In the genomic region with DNA sequence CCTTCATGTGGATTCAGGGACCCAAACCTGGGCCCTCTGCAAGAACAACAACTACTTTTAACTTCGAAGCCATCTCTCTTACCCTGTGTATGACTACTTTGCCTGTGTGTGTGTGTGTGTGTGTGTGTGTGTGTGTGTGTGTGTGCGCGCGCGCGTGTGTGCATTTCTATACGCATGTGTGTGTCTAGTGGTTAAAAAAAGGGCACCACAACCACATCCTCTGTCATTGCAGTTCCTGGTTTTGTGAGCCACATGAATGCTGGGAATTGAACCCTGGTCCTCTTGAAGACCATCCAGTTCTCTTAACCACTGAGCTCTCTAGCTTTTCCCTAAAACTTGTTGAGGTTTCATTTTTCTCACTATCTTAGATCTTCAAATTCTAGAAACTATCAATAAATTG, we compare ENCODE assay signal across 14 mouse cellular contexts. TPM values are rescaled to one million over a fixed set of nuclear protein-coding genes. Genes with fewer than 3 reads are reported as not detected.
"Had no signal": no experiment of that assay in that cellular context is flagged by ENCODE, and none has a peak within 500 bp of the region (broad histone marks: within the 10 kb centered on the region; RNA-seq: fewer than 3 reads in every experiment).

No protein-coding gene starts in this region.

- DNase-seq: kidney, postnatal 10 days; kidney, postnatal 36 days; liver; lung, adult 18-20 months; lung, postnatal 10 days; lung, postnatal 36 days; right cerebral cortex, adult 18-20 months; right cerebral cortex, postnatal 14 days; right cerebral cortex, postnatal 4 days; thymus, adult 2 months; thymus, postnatal 14 days; thymus, postnatal 4 days had no signal

RNA-seq across cellular contexts. Expression of a gene that starts 47.0 kb away (rescaled TPM):
- total RNA-seq: left cerebral cortex, postnatal 25 days; monocyte, adult 5-6 weeks had no signal
